Mouse (Mus musculus) midbrain, embryonic 10.5 days (tissue): ENCODE measurements at regions not wholly inside any gene's neighbourhood (a gene's known extent, or its start where the extent isn't known, plus 50 kb on each side); places are given as distances from the start of the nearest gene placed in this dataset.

Experiments
- DNase-seq: peaks from one replicate; pipeline ENCODE4 v3.0.0-alpha.2; 2017; ENCODE audit warnings: low spot score
- H3K27ac ChIP-seq: fragments of 300-500 bp; sonication (generic); replicated peaks from 2 replicates; pipeline ENCODE4 v1.5.1; 2016; ENCODE audit warnings: mild to moderate bottlenecking
- H3K27me3 ChIP-seq: fragments of 300-500 bp; sonication (generic); 2 replicates; pipeline ENCODE4 v1.6.1; 2016; ENCODE audit warnings: low read depth, mild to moderate bottlenecking; ENCODE audit not compliant: poor library complexity, severe bottlenecking
- H3K36me3 ChIP-seq: fragments of 300-500 bp; sonication (generic); 2 replicates; pipeline ENCODE4 v1.6.1; 2016; ENCODE audit warnings: mild to moderate bottlenecking, moderate library complexity
- H3K4me1 ChIP-seq: fragments of 300-500 bp; sonication (generic); 2 replicates; pipeline ENCODE4 v1.6.1; 2016
- H3K4me3 ChIP-seq: fragments of 300-500 bp; sonication (generic); 2 replicates; pipeline ENCODE4 v1.5.1; 2016; ENCODE audit warnings: mild to moderate bottlenecking, moderate library complexity
- H3K9me3 ChIP-seq: fragments of 300-500 bp; sonication (generic); replicated peaks from 2 replicates; pipeline ENCODE4 v1.6.1; 2016; ENCODE audit warnings: mild to moderate bottlenecking
- WGBS: fragments of 180-500 bp; shearing (Covaris S2); methylation state at CpG from one replicate; pipeline ENCODE4 v1.1.7; 2016; 5-methylcytosine and 5-hydroxymethylcytosine counted together

- DNase-seq, result peak; percentile 83
- H3K4me3 ChIP-seq, result peak overlapping the region; percentile 25
- no peak overlapping the region for H3K27ac ChIP-seq
- peaks cover 6% of the 10 kb centered on the region; the same call in 1 of the 2 replicates for H3K4me1 ChIP-seq
- no peaks in the 10 kb centered on the region for H3K27me3 ChIP-seq
- H3K9me3 ChIP-seq, result no peaks in the 10 kb centered on the region
- 36% methylated on average over 20 of the region's 20 CpGs for WGBS
- H3K36me3 ChIP-seq, result no peaks in the 10 kb centered on the region
Observed at GRCm38 (mm10) chr3:121104571-121105407, 66.7 kb downstream of the Rwdd3 start.

GRCm38 (mm10) chr3:121102871-121103270 is 68.6 kb downstream of the Rwdd3 start:
- no peak overlapping the region for H3K27ac ChIP-seq
- H3K27me3 ChIP-seq, result no peaks in the 10 kb centered on the region
- 84% methylated on average over 11 of the region's 11 CpGs for WGBS
- H3K4me1 ChIP-seq, result peaks cover 6% of the 10 kb centered on the region; the same call in 1 of the 2 replicates
- no peak overlapping the region for H3K4me3 ChIP-seq
- no peaks in the 10 kb centered on the region for H3K9me3 ChIP-seq
- H3K36me3 ChIP-seq, result no peaks in the 10 kb centered on the region
- no peak for DNase-seq

GRCm38 (mm10) chr3:121102120-121102519 is 69.4 kb downstream of the Rwdd3 start:
- DNase-seq, result no peak

GRCm38 (mm10) chr3:121100211-121100860 is 71.2 kb downstream of the Rwdd3 start:
- Histone ChIP-seq H3K9me3 (no peaks in the 10 kb centered on the region), H3K27me3 (no peaks in the 10 kb centered on the region), H3K4me3 (no peak overlapping the region), H3K27ac (no peak overlapping the region), H3K36me3 (no peaks in the 10 kb centered on the region), H3K4me1 (peaks cover 6% of the 10 kb centered on the region; the same call in 1 of the 2 replicates)
- no peak for DNase-seq
- 87% methylated on average over 8 of the region's 8 CpGs for WGBS

More at GRCm38 (mm10) chr3:121102120-121102519, 69.4 kb downstream of the Rwdd3 start:
- H3K9me3 ChIP-seq, result no peaks in the 10 kb centered on the region
- peaks cover 6% of the 10 kb centered on the region; the same call in 1 of the 2 replicates for H3K4me1 ChIP-seq
- no peak overlapping the region for H3K4me3 ChIP-seq
- H3K27ac ChIP-seq, result no peak overlapping the region
- WGBS, result 93% methylated on average over 1 of the region's 1 CpGs
- no peaks in the 10 kb centered on the region for H3K27me3 ChIP-seq
- H3K36me3 ChIP-seq, result no peaks in the 10 kb centered on the region

- Histone ChIP-seq H3K36me3 (no peaks in the 10 kb centered on the region), H3K4me1 (no peaks in the 10 kb centered on the region), H3K9me3 (no peaks in the 10 kb centered on the region), H3K27ac (no peak overlapping the region), H3K27me3 (no peaks in the 10 kb centered on the region), H3K4me3 (no peak overlapping the region)
- 66% methylated on average over 6 of the region's 6 CpGs for WGBS
- DNase-seq, result peak; percentile 26
Observed at GRCm38 (mm10) chr3:121093509-121093908, 78.0 kb downstream of the Rwdd3 start.

- Histone ChIP-seq H3K4me3 (no peak overlapping the region), H3K27me3 (no peaks in the 10 kb centered on the region), H3K4me1 (no peaks in the 10 kb centered on the region), H3K36me3 (no peaks in the 10 kb centered on the region), H3K9me3 (no peaks in the 10 kb centered on the region), H3K27ac (no peak overlapping the region)
- 73% methylated on average over 5 of the region's 5 CpGs for WGBS
- DNase-seq, result no peak
Observed at GRCm38 (mm10) chr3:121088724-121089123, 82.8 kb downstream of the Rwdd3 start.

- Histone ChIP-seq H3K36me3 (no peaks in the 10 kb centered on the region), H3K9me3 (no peaks in the 10 kb centered on the region), H3K27ac (no peak overlapping the region), H3K4me3 (no peak overlapping the region), H3K27me3 (no peaks in the 10 kb centered on the region), H3K4me1 (no peaks in the 10 kb centered on the region)
- no peak for DNase-seq
- 88% methylated on average over 5 of the region's 5 CpGs for WGBS
Observed at GRCm38 (mm10) chr3:121068676-121069075, 102.8 kb downstream of the Rwdd3 start.

GRCm38 (mm10) chr3:121035904-121036549 is 135.5 kb downstream of the Rwdd3 start:
- Histone ChIP-seq H3K27ac (no peak overlapping the region), H3K27me3 (no peaks in the 10 kb centered on the region), H3K36me3 (no peaks in the 10 kb centered on the region), H3K4me1 (no peaks in the 10 kb centered on the region), H3K4me3 (no peak overlapping the region), H3K9me3 (no peaks in the 10 kb centered on the region)
- 80% methylated on average over 9 of the region's 9 CpGs for WGBS
- no peak for DNase-seq

- peaks cover 18% of the 10 kb centered on the region for H3K4me1 ChIP-seq
- 62% methylated on average over 9 of the region's 9 CpGs for WGBS
- H3K36me3 ChIP-seq, result no peaks in the 10 kb centered on the region
- no peaks in the 10 kb centered on the region for H3K9me3 ChIP-seq
- no peaks in the 10 kb centered on the region for H3K27me3 ChIP-seq
- no peak overlapping the region for H3K4me3 ChIP-seq
- H3K27ac ChIP-seq, result peak overlapping the region; percentile 43
- peak; percentile 19 for DNase-seq
Observed at GRCm38 (mm10) chr3:121025546-121026157, 145.8 kb downstream of the Rwdd3 start.

GRCm38 (mm10) chr3:121024810-121025209 is 146.7 kb downstream of the Rwdd3 start:
- Histone ChIP-seq H3K27me3 (no peaks in the 10 kb centered on the region), H3K4me3 (no peak overlapping the region), H3K36me3 (no peaks in the 10 kb centered on the region), H3K27ac (no peak overlapping the region), H3K9me3 (no peaks in the 10 kb centered on the region), H3K4me1 (peaks cover 18% of the 10 kb centered on the region)
- 68% methylated on average over 8 of the region's 8 CpGs for WGBS
- no peak for DNase-seq

- Histone ChIP-seq H3K36me3 (no peaks in the 10 kb centered on the region), H3K4me3 (no peak overlapping the region), H3K27me3 (no peaks in the 10 kb centered on the region), H3K4me1 (peaks cover 18% of the 10 kb centered on the region), H3K9me3 (no peaks in the 10 kb centered on the region), H3K27ac (no peak overlapping the region)
- DNase-seq, result no peak
- 83% methylated on average over 4 of the region's 4 CpGs for WGBS
Observed at GRCm38 (mm10) chr3:121021126-121021848, 150.2 kb downstream of the Rwdd3 start.

- no peaks in the 10 kb centered on the region for H3K4me1 ChIP-seq
- no peak for DNase-seq
- H3K27ac ChIP-seq, result no peak overlapping the region
- 86% methylated on average over 6 of the region's 6 CpGs for WGBS
- H3K4me3 ChIP-seq, result no peak overlapping the region
- no peaks in the 10 kb centered on the region for H3K36me3 ChIP-seq
- no peaks in the 10 kb centered on the region for H3K27me3 ChIP-seq
- no peaks in the 10 kb centered on the region for H3K9me3 ChIP-seq
Observed at GRCm38 (mm10) chr3:121009223-121009622, 162.3 kb downstream of the Rwdd3 start.
